Mouse (Mus musculus) olfactory bulb, adult 2 months (tissue): ENCODE data around the gene Tmem161b. TPM values are rescaled to one million over a fixed set of nuclear protein-coding genes. Genes with fewer than 3 reads are reported as not detected.
"Not testable (repeated sequence)": the region's sequence is repeated elsewhere in the genome, so short reads cannot be mapped to it uniquely, and the experiment has no call there.

Experiments
- H3K27ac ChIP-seq: fragments of 200-500 bp; 2 replicates; pipeline ENCODE4 v1.5.1; 2012; ENCODE audit warnings: low read depth, low read length; ENCODE audit not compliant: insufficient read depth
- H3K4me1 ChIP-seq: fragments of 200-500 bp; 2 replicates; pipeline ENCODE4 v1.6.1; 2012; ENCODE audit warnings: low read length; ENCODE audit not compliant: control insufficient read depth, insufficient read depth
- H3K4me3 ChIP-seq: fragments of 200-500 bp; 2 replicates; pipeline ENCODE4 v1.5.1; 2012; ENCODE audit warnings: mild to moderate bottlenecking, low read depth, low read length, moderate library complexity; ENCODE audit not compliant: insufficient read depth
- CTCF ChIP-seq: fragments of 200-500 bp; IDR thresholded peaks from 2 replicates; pipeline ENCODE4 v1.5.1; 2012; ENCODE audit warnings: low read depth, mild to moderate bottlenecking, low read length, moderate library complexity; ENCODE audit not compliant: insufficient read depth
- POLR2A ChIP-seq: fragments of 200-500 bp; IDR thresholded peaks from 2 replicates; pipeline ENCODE4 v1.6.1; 2012; ENCODE audit warnings: mild to moderate bottlenecking, low read depth, low read length, moderate library complexity; ENCODE audit not compliant: insufficient read depth
- WGBS: fragments of 180-500 bp; shearing (Covaris S2); methylation state at CpG from one replicate; pipeline ENCODE4 v1.1.7; 2018; 5-methylcytosine and 5-hydroxymethylcytosine counted together
- polyA plus RNA-seq: library from polyadenylated mRNA; stranded (reverse); fragments of >200 nt; gene quantifications from 2 replicates; pipeline ENCODE4 v1.2.4, GENCODE M21; 2012; ENCODE audit warnings: low replicate concordance; ENCODE audit not compliant: missing spikeins, insufficient read depth, insufficient read length

Gene Tmem161b
- polyA plus RNA-seq, 1 experiment = not detected

GRCm38 (mm10) chr13:84255047-84255446 is 33.0 kb downstream of the Tmem161b start:
- H3K4me1 ChIP-seq = no peaks in the 10 kb centered on the region
- no peak for TF ChIP-seq POLR2A
- TF ChIP-seq CTCF = no peak
- H3K27ac ChIP-seq = no peak overlapping the region
- WGBS = 93% methylated on average over 1 of the region's 1 CpGs
- no peak overlapping the region for H3K4me3 ChIP-seq

- not testable (repeated sequence) for H3K4me3 ChIP-seq, H3K4me1 ChIP-seq, H3K27ac ChIP-seq
- WGBS = 93% methylated on average over 1 of the region's 1 CpGs
These were observed 42.3 kb downstream of the Tmem161b start for GRCm38 (mm10) chr13:84264418-84264817.

GRCm38 (mm10) chr13:84276246-84276645 is 54.1 kb downstream of the Tmem161b start:
- no peak overlapping the region for H3K27ac ChIP-seq
- TF ChIP-seq POLR2A (no peak), CTCF (no peak)
- WGBS = 98% methylated on average over 5 of the region's 5 CpGs
- H3K4me1 ChIP-seq = no peaks in the 10 kb centered on the region
- no peak overlapping the region for H3K4me3 ChIP-seq

- Histone ChIP-seq H3K27ac (no peak overlapping the region), H3K4me3 (no peak overlapping the region), H3K4me1 (no peaks in the 10 kb centered on the region)
- WGBS = 67% methylated on average over 4 of the region's 4 CpGs
- TF ChIP-seq POLR2A = no peak
- no peak for TF ChIP-seq CTCF
These were observed 58.3 kb downstream of the Tmem161b start for GRCm38 (mm10) chr13:84280352-84280751.

GRCm38 (mm10) chr13:84282966-84283365 is 60.9 kb downstream of the Tmem161b start:
- Histone ChIP-seq H3K27ac (no peak overlapping the region), H3K4me3 (no peak overlapping the region), H3K4me1 (peaks cover 2% of the 10 kb centered on the region)
- TF ChIP-seq POLR2A (no peak), CTCF (no peak)

GRCm38 (mm10) chr13:84284764-84285558 is 62.9 kb downstream of the Tmem161b start:
- TF ChIP-seq CTCF = no peak
- no peak for TF ChIP-seq POLR2A
- 18% methylated on average over 7 of the region's 7 CpGs for whole genome bisulfite sequencing
- no peak overlapping the region for H3K27ac ChIP-seq
- no peak overlapping the region for H3K4me3 ChIP-seq
- H3K4me1 ChIP-seq = peaks cover 2% of the 10 kb centered on the region

GRCm38 (mm10) chr13:84285559-84285945 is 63.5 kb downstream of the Tmem161b start:
- 33% methylated on average over 3 of the region's 3 CpGs for WGBS
- no peak overlapping the region for H3K27ac ChIP-seq
- peaks cover 2% of the 10 kb centered on the region for H3K4me1 ChIP-seq
- H3K4me3 ChIP-seq = no peak overlapping the region
- TF ChIP-seq POLR2A (no peak), CTCF (no peak)

- Histone ChIP-seq H3K4me3 (no peak overlapping the region), H3K4me1 (no peaks in the 10 kb centered on the region), H3K27ac (no peak overlapping the region)
- WGBS = 61% methylated on average over 2 of the region's 2 CpGs
- TF ChIP-seq POLR2A = no peak
- no peak for TF ChIP-seq CTCF
These were observed 77.5 kb downstream of the Tmem161b start for GRCm38 (mm10) chr13:84299445-84300053.

GRCm38 (mm10) chr13:84343272-84343671 is 121.2 kb downstream of the Tmem161b start:
- TF ChIP-seq CTCF = no peak
- TF ChIP-seq POLR2A = no peak
- Histone ChIP-seq H3K4me3 (no peak overlapping the region), H3K27ac (no peak overlapping the region), H3K4me1 (peaks cover 18% of the 10 kb centered on the region)
- 43% methylated on average over 5 of the region's 5 CpGs for WGBS
